Mouse (Mus musculus) heart, postnatal 0 days (tissue): ENCODE measurements around the gene Hrct1.

Experiments used
- CTCF ChIP-seq: IDR thresholded peaks from 2 replicates; pipeline ENCODE4 v1.5.1; 2016; ENCODE audit warnings: antibody characterized with exemption, control low read depth, low read depth
- EP300 ChIP-seq: IDR thresholded peaks from 2 replicates; pipeline ENCODE4 v1.6.1; 2016; ENCODE audit warnings: antibody characterized with exemption, low read depth

- TF ChIP-seq CTCF (no peak), EP300 (no peak)
Measured at GRCm38 (mm10) chr4:43722191-43722590, 4.8 kb upstream of the Hrct1 start.
